8 mouse cellular contexts compared by ENCODE assay signal in genomic region chr11:94549691-94550441, GRCm38 (mm10). TPM values are rescaled to one million over a fixed set of nuclear protein-coding genes. Genes with fewer than 3 reads are reported as not detected.
DNase-seq lines count a peak whose midpoint lies in the region; ATAC-seq lines count a peak whose summit lies in the region.

No protein-coding gene starts in this region.

- peak overlapping the region; percentile 92; the same call in 1 of the 2 replicates for H3K27ac ChIP-seq in kidney, embryonic 15.5 days
- H3K27ac ChIP-seq in hindbrain, embryonic 14.5 days, result peak overlapping the region; percentile 78; the same call in 1 of the 2 replicates
- no peak overlapping the region for H3K27ac ChIP-seq in midbrain, embryonic 11.5 days (ENCODE audit: low read depth, low read length)

- no peak overlapping the region for H3K4me3 ChIP-seq in kidney, embryonic 15.5 days (replicated peaks)
- no peak overlapping the region for H3K4me3 ChIP-seq in hindbrain, embryonic 14.5 days (replicated peaks; ENCODE audit: low read length)
- H3K4me3 ChIP-seq in midbrain, embryonic 11.5 days (ENCODE audit: low read depth, low read length), result no peak overlapping the region

- no peaks in the 10 kb centered on the region for H3K27me3 ChIP-seq in kidney, embryonic 15.5 days
- no peaks in the 10 kb centered on the region for H3K27me3 ChIP-seq in hindbrain, embryonic 14.5 days (ENCODE audit: control insufficient read depth, insufficient read depth, low read length)
- H3K27me3 ChIP-seq in midbrain, embryonic 11.5 days (ENCODE audit: control insufficient read depth, insufficient read depth, low read length), result no peaks in the 10 kb centered on the region

- peak overlapping the region; percentile 78; the same call in 1 of the 2 replicates for H3K4me2 ChIP-seq in kidney, embryonic 15.5 days
- H3K4me2 ChIP-seq in hindbrain, embryonic 14.5 days (replicated peaks), result peak overlapping the region; percentile 92
- no peak overlapping the region for H3K4me2 ChIP-seq in midbrain, embryonic 11.5 days

- H3K9ac ChIP-seq in kidney, embryonic 15.5 days, result no peak overlapping the region
- H3K9ac ChIP-seq in hindbrain, embryonic 14.5 days, result no peak overlapping the region
- no peak overlapping the region for H3K9ac ChIP-seq in midbrain, embryonic 11.5 days (ENCODE audit: low read length)

- 70% methylated on average over 10 of the region's 10 CpGs for WGBS in kidney, embryonic 15.5 days
- 78% methylated on average over 10 of the region's 10 CpGs for WGBS in hindbrain, embryonic 14.5 days
- 82% methylated on average over 10 of the region's 10 CpGs for WGBS in midbrain, embryonic 11.5 days

- DNase-seq in kidney, adult 9 months, result no peak
- DNase-seq in brain, adult 2 months (ENCODE audit: low read depth, low spot score), result peak; percentile 66
- no peak for DNase-seq in hindbrain, embryonic 14.5 days (ENCODE audit: low spot score)
- peak; percentile 64 for DNase-seq in midbrain, embryonic 11.5 days (ENCODE audit: low spot score, missing footprints)
- no peak for DNase-seq in spleen, postnatal 36 days (ENCODE audit: low spot score in 2 of 2)
- DNase-seq in spleen, adult 12 weeks (ENCODE audit: low spot score), result no peak
- no peak for DNase-seq in thymus, postnatal 25 days

- H3K36me3 ChIP-seq in kidney, embryonic 15.5 days, result no peaks in the 10 kb centered on the region
- H3K36me3 ChIP-seq in hindbrain, embryonic 14.5 days (replicated peaks; ENCODE audit: control insufficient read depth, insufficient read depth), result no peaks in the 10 kb centered on the region
- H3K36me3 ChIP-seq in midbrain, embryonic 11.5 days (ENCODE audit: control insufficient read depth, insufficient read depth, low read length), result no peaks in the 10 kb centered on the region

- peaks cover 27% of the 10 kb centered on the region for H3K4me1 ChIP-seq in kidney, embryonic 15.5 days
- peaks cover 5% of the 10 kb centered on the region for H3K4me1 ChIP-seq in hindbrain, embryonic 14.5 days (replicated peaks; ENCODE audit: control insufficient read depth, insufficient read depth, low read length)
- H3K4me1 ChIP-seq in midbrain, embryonic 11.5 days (ENCODE audit: control insufficient read depth, insufficient read depth, low read length), result peaks cover 7% of the 10 kb centered on the region

- no peak for ATAC-seq in kidney, embryonic 15.5 days (replicated peaks; ENCODE audit: low FRiP score)
- ATAC-seq in hindbrain, embryonic 14.5 days (ENCODE audit: low FRiP score), result no peak
- ATAC-seq in midbrain, embryonic 11.5 days (ENCODE audit: low FRiP score), result no peak

- no peaks in the 10 kb centered on the region for H3K9me3 ChIP-seq in kidney, embryonic 15.5 days (replicated peaks)
- H3K9me3 ChIP-seq in hindbrain, embryonic 14.5 days (ENCODE audit: control insufficient read depth, low read length), result no peaks in the 10 kb centered on the region
- H3K9me3 ChIP-seq in midbrain, embryonic 11.5 days (ENCODE audit: control insufficient read depth, low read length), result no peaks in the 10 kb centered on the region

RNA-seq across cellular contexts. Expression of gene Rsad1, which starts 0.8 kb away (rescaled TPM):
- polyA plus RNA-seq in kidney, embryonic 15.5 days (2015; fragmentation: Nextera tagmentation; extraction: Ambion mirVana), result 4.0 and 5.6 TPM in 2 replicates
- polyA plus RNA-seq in hindbrain, embryonic 14.5 days (2014; fragmentation: Nextera tagmentation; extraction: Ambion mirVana), result 6.5 and 7.5 TPM in 2 replicates
- polyA plus RNA-seq in midbrain, embryonic 11.5 days (2014; fragmentation: Nextera tagmentation; extraction: Ambion mirVana), result 3.7 and 3.9 TPM in 2 replicates

RNA-seq across cellular contexts. Expression of gene Chad, which starts 15.0 kb away (rescaled TPM):
- polyA plus RNA-seq in kidney, embryonic 15.5 days (2015; fragmentation: Nextera tagmentation; extraction: Ambion mirVana), result 0.23 and 1.1 TPM in 2 replicates
- 0.15 and 0.37 TPM in 2 replicates for polyA plus RNA-seq in hindbrain, embryonic 14.5 days (2014; fragmentation: Nextera tagmentation; extraction: Ambion mirVana)
- 0.20 and 0.30 TPM in 2 replicates for polyA plus RNA-seq in midbrain, embryonic 11.5 days (2014; fragmentation: Nextera tagmentation; extraction: Ambion mirVana)

RNA-seq across cellular contexts. Expression of gene Mycbpap, which starts 28.3 kb away (rescaled TPM):
- polyA plus RNA-seq in kidney, embryonic 15.5 days (2015; fragmentation: Nextera tagmentation; extraction: Ambion mirVana), result 3.6 and 4.4 TPM in 2 replicates
- 3.3 and 5.1 TPM in 2 replicates for polyA plus RNA-seq in hindbrain, embryonic 14.5 days (2014; fragmentation: Nextera tagmentation; extraction: Ambion mirVana)
- 3.7 and 4.1 TPM in 2 replicates for polyA plus RNA-seq in midbrain, embryonic 11.5 days (2014; fragmentation: Nextera tagmentation; extraction: Ambion mirVana)

RNA-seq across cellular contexts. Expression of gene Epn3, which starts 50.1 kb away (rescaled TPM):
- polyA plus RNA-seq in kidney, embryonic 15.5 days (2015; fragmentation: Nextera tagmentation; extraction: Ambion mirVana), result 16.5 and 18.4 TPM in 2 replicates
- 1.6 and 2.0 TPM in 2 replicates for polyA plus RNA-seq in hindbrain, embryonic 14.5 days (2014; fragmentation: Nextera tagmentation; extraction: Ambion mirVana)
- 0.27 and 0.50 TPM in 2 replicates for polyA plus RNA-seq in midbrain, embryonic 11.5 days (2014; fragmentation: Nextera tagmentation; extraction: Ambion mirVana)

RNA-seq across cellular contexts. Expression of gene Acsf2, which starts 51.8 kb away (rescaled TPM):
- 7.9 and 8.9 TPM in 2 replicates for polyA plus RNA-seq in kidney, embryonic 15.5 days (2015; fragmentation: Nextera tagmentation; extraction: Ambion mirVana)
- polyA plus RNA-seq in hindbrain, embryonic 14.5 days (2014; fragmentation: Nextera tagmentation; extraction: Ambion mirVana), result 2.1 and 2.5 TPM in 2 replicates
- polyA plus RNA-seq in midbrain, embryonic 11.5 days (2014; fragmentation: Nextera tagmentation; extraction: Ambion mirVana), result 4.9 TPM in 2 replicates

Comparison
In these comparisons a context has a peak if more than half of its experiments do, and no peak if none do; other contexts are left out.
1. DNase-seq: peak in brain, adult 2 months (single experiment) and midbrain, embryonic 11.5 days (single experiment); none in kidney, adult 9 months (single experiment), hindbrain, embryonic 14.5 days (single experiment), spleen, postnatal 36 days (0 of 2), spleen, adult 12 weeks (single experiment) and thymus, postnatal 25 days (single experiment).